19 mouse cellular contexts compared by ENCODE assay signal in the genomic region with DNA sequence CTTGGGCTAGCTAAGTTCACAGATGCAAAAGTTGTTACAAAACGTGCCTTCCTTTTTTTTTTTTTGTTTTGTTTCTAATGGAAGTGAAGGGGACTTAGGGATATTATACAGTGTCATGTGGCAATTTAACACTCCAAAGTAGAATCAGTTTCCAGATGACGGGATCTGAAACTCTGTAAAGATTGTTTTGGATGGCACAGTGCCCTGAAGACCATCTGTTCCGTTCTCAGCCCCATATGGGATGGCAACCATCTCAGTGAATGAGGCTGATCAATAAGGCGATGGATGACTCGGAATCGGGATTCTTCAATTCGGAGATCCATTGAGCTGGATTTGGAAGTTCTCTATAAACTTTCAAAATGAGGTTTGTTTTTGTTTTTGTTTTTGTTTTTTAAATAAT. TPM values are rescaled to one million over a fixed set of nuclear protein-coding genes. Genes with fewer than 3 reads are reported as not detected.
A peak's percentile ranks its signal among the peaks of the same experiment; 100 is the strongest.
DNase-seq lines count a peak whose midpoint lies in the region; ATAC-seq and TF ChIP-seq lines count a peak whose summit lies in the region.
"Had no signal": no experiment of that assay in that cellular context is flagged by ENCODE, and none has a peak within 500 bp of the region (broad histone marks: within the 10 kb centered on the region; RNA-seq: fewer than 3 reads in every experiment).

No protein-coding gene starts in this region.

- no peaks in the 10 kb centered on the region for H3K9me3 ChIP-seq in hindbrain, postnatal 0 days (ENCODE audit: low read length)
- no peaks in the 10 kb centered on the region for H3K9me3 ChIP-seq in hindbrain, embryonic 16.5 days (ENCODE audit: control insufficient read depth, low read length)
- H3K9me3 ChIP-seq: heart, embryonic 12.5 days; limb, embryonic 12.5 days had no signal

- no peaks in the 10 kb centered on the region for H3K4me1 ChIP-seq in hindbrain, postnatal 0 days (ENCODE audit: insufficient read depth, low read length)
- no peaks in the 10 kb centered on the region; the same call in 1 of the 2 replicates for H3K4me1 ChIP-seq in hindbrain, embryonic 16.5 days (ENCODE audit: control insufficient read depth, insufficient read depth, low read depth, low read length)
- H3K4me1 ChIP-seq: heart, embryonic 12.5 days; limb, embryonic 12.5 days had no signal

- H3K27me3 ChIP-seq in hindbrain, postnatal 0 days (ENCODE audit: insufficient read depth, low read length), result no peaks in the 10 kb centered on the region
- no peaks in the 10 kb centered on the region for H3K27me3 ChIP-seq in hindbrain, embryonic 16.5 days (replicated peaks; ENCODE audit: control insufficient read depth, insufficient read depth, low read length)
- H3K27me3 ChIP-seq: heart, embryonic 12.5 days; limb, embryonic 12.5 days had no signal

- DNase-seq in cerebellum, adult 9-10 months, result peak; percentile 56
- DNase-seq in cerebellum, postnatal 36 days, result no peak
- DNase-seq in hindbrain, postnatal 0 days (ENCODE audit: low spot score), result peak; percentile 69
- DNase-seq in cerebellum, postnatal 14 days, result peak; percentile 51 to 75
- peak; percentile 64 for DNase-seq in layer of hippocampus, adult 9-11 months
- DNase-seq in liver, result no peak
- DNase-seq in thymus, postnatal 10 days (ENCODE audit: low spot score in 2 of 2), result no peak
- DNase-seq: adrenal gland, postnatal 14 days; embryo, embryonic 11 days; gastrocnemius, postnatal 25 days; kidney, adult 11 months; kidney, postnatal 25 days; midbrain, embryonic 14.5 days; thymus, postnatal 14 days had no signal

- no peak for ATAC-seq in hindbrain, postnatal 0 days
- no peak; the same call in 1 of the 2 replicates for ATAC-seq in hindbrain, embryonic 16.5 days

- no peak overlapping the region for H3K4me3 ChIP-seq in hindbrain, postnatal 0 days (ENCODE audit: low read length)
- no peak overlapping the region for H3K4me3 ChIP-seq in hindbrain, embryonic 16.5 days (ENCODE audit: low read length)
- H3K4me3 ChIP-seq: heart, embryonic 12.5 days; limb, embryonic 12.5 days had no signal

- H3K27ac ChIP-seq in hindbrain, postnatal 0 days, result peak overlapping the region; percentile 36; the same call in 1 of the 2 replicates
- no peak overlapping the region for H3K27ac ChIP-seq in hindbrain, embryonic 16.5 days (ENCODE audit: low read depth, low read length)
- H3K27ac ChIP-seq: hindbrain, embryonic 14.5 days; limb, embryonic 12.5 days; liver, embryonic 14.5 days had no signal

- 50% methylated on average over 7 of the region's 7 CpGs for WGBS in hindbrain, postnatal 0 days
- 53% methylated on average over 7 of the region's 7 CpGs for WGBS in hindbrain, embryonic 16.5 days

- no peak overlapping the region for H3K9ac ChIP-seq in hindbrain, postnatal 0 days (replicated peaks; ENCODE audit: low read length)
- H3K9ac ChIP-seq in hindbrain, embryonic 16.5 days (ENCODE audit: low read depth, low read length), result no peak overlapping the region
- H3K9ac ChIP-seq: heart, embryonic 12.5 days; hindbrain, embryonic 14.5 days; limb, embryonic 12.5 days; liver, embryonic 14.5 days had no signal

- H3K4me2 ChIP-seq in hindbrain, postnatal 0 days (ENCODE audit: low read depth, low read length), result no peak overlapping the region
- no peak overlapping the region for H3K4me2 ChIP-seq in hindbrain, embryonic 16.5 days (ENCODE audit: low read length)
- H3K4me2 ChIP-seq: heart, embryonic 12.5 days; hindbrain, embryonic 14.5 days; limb, embryonic 12.5 days had no signal

- TF ChIP-seq CTCF in hindbrain, postnatal 0 days (IDR thresholded peaks at IDR 0.05; ENCODE audit: low read depth), result no peak

- H3K36me3 ChIP-seq in hindbrain, postnatal 0 days (ENCODE audit: insufficient read depth, low read length), result no peaks in the 10 kb centered on the region
- peaks cover 6% of the 10 kb centered on the region; the same call in 1 of the 2 replicates for H3K36me3 ChIP-seq in hindbrain, embryonic 16.5 days (ENCODE audit: control insufficient read depth, insufficient read depth, low read length)

RNA-seq across cellular contexts. Expression of gene Tsc22d1, which starts 17.6 kb away (rescaled TPM):
- total RNA-seq in hindbrain, postnatal 0 days (2014; rRNA removed), result 525 and 569 TPM in 2 replicates
- 544 and 588 TPM in 2 replicates for polyA plus RNA-seq in hindbrain, postnatal 0 days (2015; fragmentation: Nextera tagmentation; extraction: Ambion mirVana)
- polyA plus RNA-seq in hindbrain, embryonic 16.5 days (2015; fragmentation: Nextera tagmentation; extraction: Ambion mirVana), result 777 and 791 TPM in 2 replicates

Comparison
In these comparisons a context has a peak if more than half of its experiments do, and no peak if none do; other contexts are left out.
1. DNase-seq: peak in cerebellum, adult 9-10 months (single experiment), hindbrain, postnatal 0 days (single experiment), cerebellum, postnatal 14 days (2 of 2) and layer of hippocampus, adult 9-11 months (single experiment); none in cerebellum, postnatal 36 days (0 of 2), liver (single experiment) and thymus, postnatal 10 days (0 of 2).